Mouse (Mus musculus) myocyte (in vitro differentiated cells): ENCODE measurements at regions not wholly inside any gene's neighbourhood (a gene's known extent, or its start where the extent isn't known, plus 50 kb on each side); places are given as distances from the start of the nearest gene placed in this dataset.

Experiments used
- CEBPB ChIP-seq: IDR thresholded peaks from 2 replicates; pipeline ENCODE4 v1.6.1; 2011; ENCODE audit warnings: mild to moderate bottlenecking, moderate library complexity; ENCODE audit not compliant: poor library complexity, insufficient read depth, severe bottlenecking
- E2F4 ChIP-seq: IDR thresholded peaks from one replicate; pipeline ENCODE4 v1.6.1; 2011; ENCODE audit warnings: mild to moderate bottlenecking, control low read depth, moderate library complexity; ENCODE audit not compliant: insufficient read depth
- POLR2A ChIP-seq: IDR thresholded peaks from one replicate; pipeline ENCODE4 v1.6.1; 2011; ENCODE audit warnings: low read depth, mild to moderate bottlenecking, control low read depth, moderate library complexity; ENCODE audit not compliant: insufficient read length
- POLR2AphosphoS2 ChIP-seq: IDR thresholded peaks from one replicate; pipeline ENCODE4 v1.6.1; 2011; ENCODE audit warnings: low read depth, control low read depth; ENCODE audit not compliant: insufficient read length
- REST ChIP-seq: IDR thresholded peaks from one replicate; pipeline ENCODE4 v1.6.1; 2011; ENCODE audit warnings: mild to moderate bottlenecking, control low read depth, moderate library complexity; ENCODE audit not compliant: insufficient read depth, insufficient read length
- TCF12 ChIP-seq: IDR thresholded peaks from one replicate; pipeline ENCODE4 v1.6.1; 2011; ENCODE audit warnings: mild to moderate bottlenecking, control low read depth; ENCODE audit not compliant: poor library complexity, insufficient read depth, severe bottlenecking
- TCF3 ChIP-seq: IDR thresholded peaks from one replicate; pipeline ENCODE4 v1.6.1; 2011; ENCODE audit warnings: low read depth, control low read depth; ENCODE audit not compliant: insufficient read length
- USF1 ChIP-seq: IDR thresholded peaks from one replicate; pipeline ENCODE4 v1.6.1; 2011; ENCODE audit warnings: low read depth, mild to moderate bottlenecking, control low read depth, moderate library complexity

- no peak for TF ChIP-seq POLR2A
- no peak for TF ChIP-seq CEBPB
- TF ChIP-seq REST, result no peak
- TF ChIP-seq E2F4, result no peak
- TF ChIP-seq POLR2AphosphoS2, result no peak
- TF ChIP-seq USF1, result no peak
- no peak for TF ChIP-seq TCF12
- TF ChIP-seq TCF3, result no peak
Observed at GRCm38 (mm10) chr3:147442925-147443690, 590.9 kb downstream of the Ttll7 start.
